Comparison of ENCODE assay signal across 8 mouse cellular contexts in genomic region chr19:6925307-6925573, GRCm38 (mm10). TPM values are rescaled to one million over a fixed set of nuclear protein-coding genes. Genes with fewer than 3 reads are reported as not detected.
DNase-seq lines count a peak whose midpoint lies in the region; ATAC-seq lines count a peak whose summit lies in the region.

TSS of gene Catsperz (minus strand) at chr19:6925380.

- no peak within 1 kb of the TSS for H3K4me3 ChIP-seq in neural tube, embryonic 12.5 days

- H3K27me3 ChIP-seq in neural tube, embryonic 12.5 days (replicated peaks): peaks cover 71% of the 10 kb centered on the region

- H3K9ac ChIP-seq in neural tube, embryonic 12.5 days: no peak within 1 kb of the TSS

- no peak within 1 kb of the TSS for H3K27ac ChIP-seq in neural tube, embryonic 12.5 days

- no peaks in the 10 kb centered on the region for H3K36me3 ChIP-seq in neural tube, embryonic 12.5 days

- WGBS in neural tube, embryonic 12.5 days: 3% methylated on average over 9 of the region's 9 CpGs

- no peak for ATAC-seq in cerebellum, adult (ENCODE audit: insufficient number of reproducible peaks, low FRiP score, low TSS enrichment)
- no peak for ATAC-seq in neural tube, embryonic 12.5 days (ENCODE audit: low FRiP score, low read depth)

- peak within 1 kb of the TSS; percentile 36 for H3K4me2 ChIP-seq in neural tube, embryonic 12.5 days (replicated peaks)

- intact Hi-C loops in left cerebral cortex, postnatal 10 days (cut with DNase I): loop anchor here (10.0 kb wide), 1 partner anchor 100 kb away; no protein-coding TSS in a partner anchor

- DNase-seq in cerebellum, adult 11-12 months: peak; percentile 69
- DNase-seq in left cerebral cortex, adult 8-10 months (ENCODE audit: low spot score in 2 of 2): no peak
- no peak for DNase-seq in left cerebral cortex, adult 11 months (ENCODE audit: low spot score)
- peak in 1 of 2 experiments; percentile 56 for DNase-seq in left cerebral cortex, postnatal 10 days (ENCODE audit: extremely low spot score in 1 of 2, low spot score in 2 of 2)
- DNase-seq in MN1 (ENCODE audit: low spot score): no peak
- no peak for DNase-seq in adrenal gland, postnatal 25 days

- H3K9me3 ChIP-seq in neural tube, embryonic 12.5 days: no peaks in the 10 kb centered on the region

- peaks cover 21% of the 10 kb centered on the region for H3K4me1 ChIP-seq in neural tube, embryonic 12.5 days

RNA-seq across cellular contexts. Expression of gene Catsperz, which starts in this region (rescaled TPM):
- 10 to 100 TPM; 15.5 to 18.5 (median 16.6) TPM for total RNA-seq in left cerebral cortex, adult 8-10 months (2022)
- total RNA-seq in left cerebral cortex, postnatal 10 days (2021): 10 to 100 TPM; 14.0 to 20.6 TPM
- 0.91 and 2.0 TPM in 2 replicates for polyA plus RNA-seq in neural tube, embryonic 12.5 days (2016; fragmentation: Nextera tagmentation; extraction: Ambion mirVana)
- total RNA-seq in adrenal gland, postnatal 25 days (2021): not detected in 2 replicates

Comparison
In these comparisons a context has a peak if more than half of its experiments do, and no peak if none do; other contexts are left out.
1. RNA of gene Catsperz (total RNA-seq): 14.0 to 20.6 TPM in left cerebral cortex, postnatal 10 days and 15.5 to 18.5 TPM in left cerebral cortex, adult 8-10 months; not detected in adrenal gland, postnatal 25 days; every median in the first group is over 10 times any median in the second.